Mouse (Mus musculus) liver, adult 2 months (tissue): ENCODE measurements around the gene Rhoh. TPM values are rescaled to one million over a fixed set of nuclear protein-coding genes. Genes with fewer than 3 reads are reported as not detected.

Experiments used
- DNase-seq: peaks from one replicate; pipeline ENCODE4 v3.0.0-alpha.2; 2011; ENCODE audit warnings: low read depth, low spot score; ENCODE audit errors: extremely low read depth
- H3K27ac ChIP-seq: fragments of 200-500 bp; replicated peaks from 2 replicates; pipeline ENCODE4 v1.5.1; 2012; ENCODE audit warnings: low read depth, mild to moderate bottlenecking, control low read depth, inconsistent platforms, low read length; ENCODE audit not compliant: insufficient read depth
- H3K27me3 ChIP-seq: fragments of 200-500 bp; 2 replicates; pipeline ENCODE4 v1.6.1; 2012; ENCODE audit warnings: mild to moderate bottlenecking, moderate library complexity, low read length, inconsistent platforms; ENCODE audit not compliant: control insufficient read depth, insufficient read depth
- H3K36me3 ChIP-seq: fragments of 200-500 bp; 2 replicates; pipeline ENCODE4 v1.6.1; 2012; ENCODE audit warnings: low read length, inconsistent platforms; ENCODE audit not compliant: control insufficient read depth, insufficient read depth
- H3K4me1 ChIP-seq: fragments of 200-500 bp; 2 replicates; pipeline ENCODE4 v1.6.1; 2011; ENCODE audit warnings: low read length; ENCODE audit not compliant: control insufficient read depth, insufficient read depth
- H3K4me3 ChIP-seq: fragments of 200-500 bp; 2 replicates; pipeline ENCODE4 v1.5.1; 2011; ENCODE audit warnings: low read depth, mild to moderate bottlenecking, control low read depth, low read length, moderate library complexity; ENCODE audit not compliant: insufficient read depth
- H3K79me2 ChIP-seq: fragments of 200-500 bp; 2 replicates; pipeline ENCODE4 v1.6.1; 2012; ENCODE audit warnings: inconsistent platforms, mild to moderate bottlenecking, low read length, moderate library complexity; ENCODE audit not compliant: control insufficient read depth, insufficient read depth
- H3K9ac ChIP-seq: fragments of 200-500 bp; 2 replicates; pipeline ENCODE4 v1.6.1; 2012; ENCODE audit warnings: low read depth, mild to moderate bottlenecking, control low read depth, inconsistent platforms, low read length
- CTCF ChIP-seq: fragments of 200-500 bp; IDR thresholded peaks from 2 replicates; pipeline ENCODE4 v1.5.1; 2011; ENCODE audit warnings: low read depth, low read length, control low read depth
- POLR2A ChIP-seq: fragments of 200-500 bp; IDR thresholded peaks from 2 replicates; pipeline ENCODE4 v1.6.1; 2011; ENCODE audit warnings: low read length, control low read depth; ENCODE audit not compliant: insufficient read depth; ENCODE audit errors: extremely low read depth
- WGBS: fragments of 180-500 bp; shearing (Covaris S2); methylation state at CpG from one replicate; pipeline ENCODE4 v1.1.7; 2018; 5-methylcytosine and 5-hydroxymethylcytosine counted together
- polyA plus RNA-seq: library from polyadenylated mRNA; depleted of rRNA; stranded (reverse); fragments of >200 nt; gene quantifications from 2 replicates; pipeline ENCODE4 v1.2.3, GENCODE M21; 2012; rRNA removed
- total RNA-seq: library from RNA; depleted of rRNA; stranded (reverse); fragments of >200 nt; gene quantifications from 2 replicates; pipeline ENCODE4 v1.2.3, GENCODE M21; 2014; rRNA removed

Gene Rhoh
- total and polyA plus RNA-seq, 2 experiments = 0.22 to 1.2 TPM

DNA sequence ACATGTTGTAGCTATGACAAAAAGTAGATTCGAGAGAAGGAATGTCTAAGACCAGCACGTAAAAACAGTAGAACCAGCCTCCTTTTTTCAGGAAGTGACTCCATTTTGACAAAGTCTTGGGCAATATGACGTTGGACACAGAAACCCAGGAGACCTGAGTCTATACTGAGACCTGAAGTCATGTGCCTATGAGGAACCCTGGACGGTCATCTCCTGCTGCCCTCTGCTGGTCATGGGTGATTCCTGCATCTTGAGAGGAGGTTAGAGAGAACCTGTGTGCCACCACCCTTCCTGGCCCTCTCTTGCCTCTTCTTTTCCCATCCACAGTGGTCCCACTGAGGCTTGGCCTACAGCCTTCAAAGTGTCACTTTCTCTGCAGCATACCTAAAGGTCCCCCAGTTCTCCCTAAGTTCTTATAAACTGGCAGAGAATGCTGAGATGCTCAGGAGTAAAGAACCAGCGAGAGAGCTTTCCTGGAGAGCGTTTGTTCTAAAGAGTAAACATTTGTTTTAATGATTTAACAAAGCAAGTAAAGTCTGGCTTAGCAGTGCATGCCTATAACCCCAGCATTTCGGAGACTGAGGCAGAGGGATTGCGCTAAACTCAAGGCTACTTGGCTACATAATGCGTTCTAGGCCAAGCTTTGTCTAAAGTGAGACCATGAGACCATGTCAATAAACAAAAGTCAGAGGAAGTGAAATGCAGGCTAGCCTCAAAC lies 77.1 kb downstream of the Rhoh start:
- Histone ChIP-seq H3K27ac (no peak overlapping the region), H3K4me3 (no peak overlapping the region), H3K9ac (no peak overlapping the region), H3K36me3 (no peaks in the 10 kb centered on the region), H3K4me1 (no peaks in the 10 kb centered on the region), H3K27me3 (no peaks in the 10 kb centered on the region), H3K79me2 (no peaks in the 10 kb centered on the region)
- TF ChIP-seq POLR2A = no peak
- peak; percentile 89 for TF ChIP-seq CTCF
- DNase-seq = peak; percentile 57
- 31% methylated on average over 9 of the region's 9 CpGs for WGBS

DNA sequence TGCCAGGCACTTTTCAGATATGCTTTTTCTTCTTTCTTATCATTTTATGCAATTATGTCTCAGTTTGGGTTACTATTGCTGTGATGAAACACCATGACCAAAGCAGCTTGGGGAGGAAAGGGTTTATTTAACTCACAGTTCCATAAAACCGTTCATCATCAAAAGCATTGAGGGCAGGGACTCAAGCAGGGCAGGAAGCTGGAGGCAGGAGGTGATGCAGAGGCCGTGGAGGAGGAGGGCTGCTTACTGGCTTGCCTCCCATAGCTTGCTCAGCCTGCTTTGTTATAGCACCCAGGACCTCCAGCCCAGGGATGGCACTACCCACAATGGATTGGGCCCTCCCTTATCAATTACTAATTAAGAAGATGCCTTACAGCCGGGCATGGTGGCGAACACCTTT lies 80.1 kb downstream of the Rhoh start:
- no peak for DNase-seq
- H3K4me3 ChIP-seq = no peak overlapping the region
- H3K9ac ChIP-seq = no peak overlapping the region
- no peaks in the 10 kb centered on the region for H3K36me3 ChIP-seq
- no peaks in the 10 kb centered on the region for H3K4me1 ChIP-seq
- H3K27ac ChIP-seq = no peak overlapping the region
- 80% methylated on average over 4 of the region's 4 CpGs for WGBS
- H3K79me2 ChIP-seq = no peaks in the 10 kb centered on the region
- TF ChIP-seq CTCF (no peak), POLR2A (no peak)
- no peaks in the 10 kb centered on the region for H3K27me3 ChIP-seq

Other genes with a start within 250 kb of the Rhoh start
- 64.4 and 69.5 TPM in 2 replicates for gene Pds5a, start 162.9 kb upstream of the Rhoh start, total RNA-seq
- gene Pds5a, start 162.9 kb upstream of the Rhoh start, polyA plus RNA-seq = 6.7 and 8.2 TPM in 2 replicates
- gene N4bp2, start 97.7 kb upstream of the Rhoh start, total RNA-seq = 21.7 and 23.8 TPM in 2 replicates
- gene N4bp2, start 97.7 kb upstream of the Rhoh start, polyA plus RNA-seq = 4.1 and 4.6 TPM in 2 replicates
- gene Chrna9, start 73.7 kb downstream of the Rhoh start, total RNA-seq = not detected in 2 replicates
- not detected in 2 replicates for gene Chrna9, start 73.7 kb downstream of the Rhoh start, polyA plus RNA-seq
- gene 9130230L23Rik, start 143.1 kb downstream of the Rhoh start, total RNA-seq = 0.65 and 0.67 TPM in 2 replicates
- not detected in 2 replicates for gene 9130230L23Rik, start 143.1 kb downstream of the Rhoh start, polyA plus RNA-seq